Mouse (Mus musculus) B cell, adult 2 months (primary cell): ENCODE measurements around the gene Npas2.

ENCODE experiments used
- DNase-seq, 2 experiments: peaks; one replicate each; pipeline ENCODE4 v3.0.0; 2022

The Npas2 gene

DNA sequence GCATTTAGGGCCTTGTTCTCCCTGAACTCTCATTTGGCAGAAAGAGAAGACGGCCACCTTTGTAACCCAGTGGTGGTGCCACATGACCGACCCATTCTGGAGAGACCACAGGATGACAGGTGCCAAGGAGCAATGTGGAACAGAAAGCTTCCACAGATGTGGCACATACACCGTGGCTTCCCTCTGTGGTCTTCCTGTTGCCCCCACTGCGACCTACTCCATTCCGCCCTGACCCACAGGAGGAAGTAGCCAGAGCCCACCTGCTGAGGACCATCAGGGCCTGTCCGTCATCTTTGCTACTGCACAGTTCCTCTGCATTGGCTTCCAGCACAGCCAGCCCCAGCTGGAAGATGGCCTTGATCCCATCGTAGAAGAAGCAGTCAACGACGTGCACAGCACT, 187.5 kb downstream of the Npas2 start:
- DNase-seq = no peak

DNA sequence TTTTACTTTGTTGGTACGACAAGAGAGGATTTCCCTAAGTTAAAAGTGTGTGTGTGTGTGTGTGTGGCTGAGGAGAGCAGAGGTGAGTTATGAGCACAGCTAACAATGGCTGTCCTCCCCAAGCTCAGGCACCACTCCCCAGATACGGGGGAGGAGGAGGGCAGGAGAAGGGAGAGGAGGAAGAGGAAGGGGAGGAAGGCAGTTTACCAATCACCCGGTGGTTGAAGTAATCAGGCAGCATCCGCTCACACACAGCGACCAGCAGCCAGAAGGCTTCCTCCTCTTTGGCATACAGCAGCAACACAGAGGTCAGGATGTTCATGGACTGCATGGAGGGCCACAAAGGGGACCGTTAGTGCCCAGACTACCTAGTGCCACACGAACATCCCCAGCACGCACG, 191.4 kb downstream of the Npas2 start:
- DNase-seq = no peak

DNA sequence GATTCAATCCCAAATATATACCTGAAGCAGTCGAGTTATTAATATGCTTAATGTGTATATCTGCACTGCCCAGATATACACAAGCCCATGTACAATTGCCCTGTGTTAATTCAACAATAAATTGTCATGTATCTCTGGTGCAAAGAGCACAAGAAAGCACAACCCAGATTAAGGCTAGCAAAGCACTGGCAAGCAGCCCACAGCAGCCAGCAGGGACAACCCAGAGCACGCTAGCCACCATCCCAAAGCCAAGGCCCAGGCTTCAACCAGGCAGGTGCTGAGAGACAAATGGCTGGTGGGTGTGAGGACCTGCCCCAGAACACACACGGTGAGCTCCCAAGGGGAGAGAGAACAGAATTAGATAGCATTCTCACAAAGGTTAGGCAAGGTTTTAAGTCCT, 192.9 kb downstream of the Npas2 start:
- no peak for DNase-seq

DNA sequence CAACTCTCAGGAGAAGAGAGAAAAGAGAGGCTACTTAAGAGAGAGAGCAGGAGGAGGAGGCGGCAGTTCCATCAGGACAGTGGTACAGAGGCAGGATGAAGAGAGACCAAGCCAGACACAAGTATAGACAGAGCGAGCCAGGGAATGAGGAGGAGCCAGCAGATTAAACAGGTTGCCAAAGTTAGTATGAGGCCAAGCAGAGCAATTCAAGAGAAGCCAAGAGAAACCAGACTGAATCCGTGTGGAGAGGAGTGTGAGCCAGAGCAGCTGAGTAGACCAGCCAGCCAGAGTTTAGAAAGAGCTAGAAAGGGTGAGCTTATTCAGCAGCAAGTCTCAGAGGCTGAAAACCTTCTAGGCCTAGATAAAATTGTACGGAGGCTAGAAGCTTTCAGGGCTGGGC, 194.0 kb downstream of the Npas2 start:
- DNase-seq = no peak

DNA sequence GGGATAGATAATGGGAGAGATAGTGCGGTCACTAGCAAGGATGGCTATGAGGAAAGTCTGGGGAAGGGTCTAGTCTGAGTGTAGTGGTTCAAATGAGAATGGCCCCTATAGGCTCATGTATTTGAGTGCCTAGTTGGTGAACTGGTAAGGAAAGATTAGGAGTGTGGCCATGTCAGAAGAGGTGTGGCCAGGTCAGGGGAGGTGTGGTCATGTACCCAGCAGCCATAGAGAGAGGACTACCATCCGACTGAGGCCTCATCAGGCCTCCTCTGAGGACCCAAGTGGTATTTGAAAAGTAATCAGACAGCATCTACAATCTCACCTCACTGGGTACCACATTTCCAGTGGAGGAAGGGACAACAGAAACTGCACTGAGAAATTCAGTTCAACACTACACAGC, 194.6 kb downstream of the Npas2 start:
- no peak for DNase-seq

DNA sequence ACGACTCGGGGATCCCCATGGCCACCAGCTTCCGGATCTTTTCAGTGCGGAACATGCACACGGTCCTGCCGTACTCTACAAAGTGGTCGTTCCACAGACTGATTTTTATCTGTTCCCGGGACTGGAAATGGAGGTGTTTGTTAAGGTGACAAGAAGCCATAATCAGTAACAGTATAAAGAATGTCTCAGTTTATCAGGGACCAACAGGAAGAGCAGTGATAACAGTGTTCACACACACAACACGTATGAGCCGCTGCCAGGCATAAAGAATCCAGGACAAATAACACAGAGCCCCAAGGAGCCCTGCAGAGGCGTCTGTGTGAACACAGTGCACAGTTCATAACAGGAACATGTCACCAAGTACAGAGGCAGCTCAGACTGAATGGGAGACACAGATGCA, 195.8 kb downstream of the Npas2 start:
- DNase-seq = no peak

DNA sequence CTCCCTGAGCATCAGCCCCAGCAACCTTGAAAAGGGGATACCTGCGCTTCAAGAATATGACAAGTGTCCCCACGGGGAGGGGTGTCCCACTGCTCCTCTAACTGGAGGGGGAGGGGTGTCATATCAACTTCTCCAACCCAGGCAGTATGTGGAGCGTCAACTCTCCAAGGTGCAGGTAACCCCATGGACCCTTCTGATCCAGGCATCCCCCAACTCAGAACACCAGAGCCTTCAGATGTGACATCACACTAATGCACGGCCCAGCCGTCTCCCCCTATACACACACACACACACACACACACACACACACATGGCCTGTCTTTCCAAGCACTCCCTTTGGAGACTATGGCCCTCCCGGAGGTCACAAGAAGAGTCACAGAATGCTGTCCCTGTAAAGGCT, 198.1 kb downstream of the Npas2 start:
- no peak for DNase-seq

DNA sequence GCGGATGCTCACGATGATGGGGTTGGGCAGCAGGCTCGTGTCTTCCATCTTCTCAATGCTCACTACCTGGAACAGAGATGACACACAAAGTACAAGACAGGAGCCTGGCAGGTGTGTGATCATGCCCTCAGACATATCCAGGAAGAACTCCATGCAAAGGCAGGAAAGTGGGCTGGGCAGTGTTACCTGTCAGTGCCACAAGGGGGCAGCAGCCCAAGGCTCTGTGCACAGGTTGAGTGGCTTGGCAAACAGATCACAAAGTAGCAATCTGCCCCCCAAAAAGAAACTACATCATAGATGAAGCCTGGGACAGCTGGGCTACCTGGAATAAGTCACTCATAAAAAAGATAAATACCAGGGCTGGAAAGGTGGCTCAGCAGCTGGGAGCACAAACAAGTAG, 198.7 kb downstream of the Npas2 start:
- DNase-seq = peak; percentile 77 to 79

DNA sequence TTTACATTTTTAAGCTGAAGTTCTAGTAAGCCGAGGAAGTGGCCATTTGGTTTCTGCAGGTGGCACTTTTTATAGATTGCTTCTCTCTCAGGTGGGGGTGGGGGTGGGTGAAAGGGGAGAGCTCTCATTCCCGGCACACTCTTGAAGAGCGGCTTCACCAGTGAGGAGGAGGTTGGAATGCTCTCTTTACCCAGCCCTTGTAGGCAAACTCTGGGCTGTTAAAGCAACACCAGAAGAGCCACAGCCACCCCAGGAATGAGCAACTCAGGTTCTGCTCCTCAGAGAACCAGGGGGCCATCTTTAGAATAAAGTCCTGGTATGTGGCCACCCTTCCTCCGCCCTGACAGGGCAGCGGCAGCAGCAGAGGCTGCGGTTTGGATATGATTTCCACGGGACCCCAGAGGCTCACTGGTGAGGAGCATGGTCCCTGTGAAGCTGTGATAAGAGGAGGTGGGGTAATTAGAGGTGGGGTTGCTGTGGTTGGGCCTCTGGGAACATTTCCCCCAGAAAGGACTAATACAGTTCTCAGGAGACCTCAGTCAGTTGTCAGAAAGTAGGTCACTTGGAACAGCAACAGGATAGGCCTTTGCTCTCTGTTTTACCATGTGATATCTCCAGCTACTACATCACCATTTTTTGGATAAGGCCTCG, 199.8 kb downstream of the Npas2 start:
- no peak for DNase-seq

DNA sequence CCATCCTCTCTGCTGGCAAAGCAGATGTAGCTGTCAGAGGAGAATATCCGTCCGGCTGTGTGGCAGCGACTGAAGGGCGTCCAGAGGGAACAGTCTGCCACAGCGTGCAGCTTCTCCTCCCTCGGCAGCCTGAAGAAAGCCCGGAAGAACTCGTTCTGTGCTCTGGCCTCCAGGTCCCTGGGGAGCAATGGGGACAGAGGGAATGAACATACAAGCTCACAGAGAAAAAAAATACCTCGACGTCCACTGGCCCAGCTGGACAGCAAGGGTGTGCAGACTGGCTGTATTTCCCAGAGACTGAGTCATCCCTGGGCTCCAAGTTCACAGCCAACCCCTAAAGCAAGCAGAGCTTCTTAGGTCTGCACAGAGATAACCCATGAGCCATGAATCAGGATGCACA, 200.6 kb downstream of the Npas2 start:
- DNase-seq = no peak

DNA sequence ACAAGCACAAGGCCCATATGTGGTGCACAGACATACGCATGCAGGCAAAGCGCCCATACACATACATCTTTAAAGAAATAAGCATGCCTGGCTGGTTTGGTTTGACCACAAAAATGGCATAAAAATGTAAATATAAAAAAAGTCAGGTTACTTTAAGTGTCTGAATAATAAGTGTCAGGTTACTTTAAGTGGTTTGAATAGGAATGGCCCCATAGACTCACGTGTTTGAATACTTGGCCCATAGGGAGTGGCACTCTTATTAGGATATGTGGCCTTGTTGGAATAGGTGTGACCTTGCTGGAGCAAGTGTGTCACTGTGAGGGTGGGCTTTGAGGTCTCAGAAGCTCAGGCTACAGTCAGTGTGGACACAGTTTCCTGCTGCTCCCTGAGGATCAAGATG, 201.1 kb downstream of the Npas2 start:
- no peak for DNase-seq

DNA sequence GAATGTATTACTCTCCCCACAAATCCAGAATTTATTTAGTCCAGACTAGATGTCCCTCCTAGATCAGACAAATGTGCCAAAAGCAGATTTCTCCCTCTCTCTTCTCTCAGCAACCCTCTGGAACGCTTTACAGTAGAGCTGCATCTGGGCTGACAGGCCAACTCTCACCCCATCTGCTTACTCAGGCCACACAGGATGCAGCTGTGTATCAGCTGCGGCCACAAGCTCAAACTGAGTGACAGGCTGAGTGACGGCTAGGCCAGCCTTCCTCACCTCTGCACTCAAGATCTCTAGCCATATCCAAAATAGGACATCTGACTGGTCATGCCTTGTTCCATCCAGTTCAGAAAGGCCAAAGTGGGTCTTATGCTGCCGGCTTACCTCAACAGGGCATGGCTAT, 202.8 kb downstream of the Npas2 start:
- no peak for DNase-seq

DNA sequence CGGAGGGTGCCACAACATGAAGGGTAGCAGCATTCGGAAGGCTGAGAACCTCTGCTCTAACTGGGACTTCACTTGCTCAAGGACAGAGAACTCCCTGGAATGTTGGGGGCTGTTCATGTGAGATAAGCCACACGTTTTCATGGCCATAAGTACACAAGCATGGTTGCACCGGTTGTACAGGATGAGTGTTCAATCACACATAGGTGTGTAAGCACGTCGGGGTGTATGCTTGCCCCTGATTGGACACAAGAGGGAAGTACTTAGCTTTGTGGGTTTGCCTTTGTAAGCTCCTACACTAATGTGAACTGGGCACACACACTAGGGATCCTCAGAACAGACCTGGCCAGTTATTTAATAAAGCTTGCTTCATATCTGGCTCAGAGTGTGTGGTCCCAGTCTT, 204.8 kb downstream of the Npas2 start:
- no peak for DNase-seq

DNA sequence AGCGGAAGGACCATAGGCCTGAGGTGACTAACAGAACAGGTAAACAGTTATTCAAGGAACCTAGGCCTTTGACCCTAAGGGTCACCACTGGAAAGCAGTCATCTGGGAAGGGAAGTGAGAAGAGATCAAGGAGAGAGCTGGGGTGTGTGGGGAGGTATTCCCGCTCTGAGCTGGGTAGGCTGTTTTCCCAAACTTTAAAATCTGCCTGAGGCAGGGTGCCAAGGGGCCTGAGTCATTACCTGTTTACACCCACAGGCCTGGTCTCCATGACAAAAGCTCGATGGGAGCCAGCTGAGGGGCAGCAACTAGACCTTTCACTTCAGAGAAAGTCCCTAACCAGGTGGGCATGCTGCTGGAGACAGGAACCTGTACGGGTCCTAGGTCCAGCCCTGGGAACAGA, 205.7 kb downstream of the Npas2 start:
- DNase-seq = no peak

DNA sequence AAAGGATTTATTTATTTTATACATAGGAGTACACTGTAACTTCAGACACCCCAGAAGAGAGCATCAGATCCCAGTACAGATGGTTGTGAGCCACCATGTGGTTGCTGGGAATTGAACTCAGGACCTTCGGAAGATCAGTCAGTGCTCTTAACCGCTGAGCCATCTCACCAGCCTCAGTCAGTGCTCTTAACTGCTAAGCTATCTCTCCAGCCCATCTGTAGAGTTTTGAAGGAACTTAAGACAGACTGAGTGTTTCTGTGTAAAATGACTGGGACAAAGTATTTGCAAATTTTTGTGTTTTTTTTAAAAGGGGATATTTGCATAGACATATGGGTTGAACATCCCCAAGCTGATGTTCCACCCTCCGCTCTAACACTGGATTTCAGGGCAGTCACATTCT, 206.6 kb downstream of the Npas2 start:
- no peak for DNase-seq

DNA sequence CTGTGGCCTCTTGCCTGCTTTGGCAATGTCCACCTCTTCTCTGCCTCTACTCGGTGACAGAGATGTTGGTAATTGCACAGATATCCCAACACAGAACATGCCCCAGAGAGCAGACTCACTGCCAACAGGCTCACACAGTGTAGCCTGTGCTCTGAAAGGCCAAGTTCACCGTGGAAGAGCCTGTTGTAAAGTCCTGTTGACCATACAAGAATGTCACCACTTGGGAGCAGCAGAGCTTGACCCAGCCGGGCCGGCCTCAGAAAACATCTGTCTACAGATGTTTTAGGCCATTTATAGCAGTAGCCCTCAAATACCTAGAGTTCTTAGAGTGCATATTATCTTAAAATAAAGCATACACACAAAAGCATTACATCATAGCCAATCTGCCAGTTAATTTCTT, 213.6 kb downstream of the Npas2 start:
- no peak for DNase-seq

DNA sequence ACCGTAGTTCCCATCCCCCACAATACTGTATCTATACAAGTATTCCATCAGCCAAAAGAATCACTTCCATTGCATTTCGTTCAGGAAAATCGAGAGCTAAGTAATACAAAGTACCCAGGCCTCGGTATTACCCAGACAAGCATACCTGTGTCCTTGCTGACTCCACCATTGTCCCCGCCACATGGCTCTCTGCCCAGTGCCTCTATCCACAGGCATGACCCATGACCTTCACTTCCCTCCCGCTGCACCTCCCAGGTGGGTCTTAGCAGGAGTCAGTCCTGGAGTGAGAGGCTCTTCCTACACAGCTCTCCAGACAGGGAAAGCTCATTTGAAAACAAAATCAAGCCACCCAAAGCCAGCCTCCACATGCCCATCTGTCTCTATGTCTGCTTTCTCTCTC, 214.6 kb downstream of the Npas2 start:
- DNase-seq = no peak

DNA sequence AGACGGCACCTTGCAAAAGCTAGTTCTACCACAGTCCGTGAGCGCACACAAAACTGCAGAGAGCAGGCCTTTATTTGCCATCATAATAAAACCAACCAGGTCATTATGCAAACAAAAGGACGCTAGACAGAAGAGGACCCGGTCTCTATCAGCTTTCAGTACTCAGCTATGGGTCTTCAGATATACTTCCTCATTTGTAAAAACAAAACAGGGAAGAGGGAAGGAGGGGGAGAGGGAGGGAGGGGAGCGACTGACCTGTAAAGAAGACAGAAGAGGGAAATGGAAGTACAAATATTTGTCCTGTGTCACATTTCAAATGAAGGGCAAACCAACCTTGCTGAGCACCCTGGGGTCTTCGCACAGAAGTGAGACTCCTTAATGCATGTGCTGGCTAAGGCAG, 215.1 kb downstream of the Npas2 start:
- DNase-seq = no peak

DNA sequence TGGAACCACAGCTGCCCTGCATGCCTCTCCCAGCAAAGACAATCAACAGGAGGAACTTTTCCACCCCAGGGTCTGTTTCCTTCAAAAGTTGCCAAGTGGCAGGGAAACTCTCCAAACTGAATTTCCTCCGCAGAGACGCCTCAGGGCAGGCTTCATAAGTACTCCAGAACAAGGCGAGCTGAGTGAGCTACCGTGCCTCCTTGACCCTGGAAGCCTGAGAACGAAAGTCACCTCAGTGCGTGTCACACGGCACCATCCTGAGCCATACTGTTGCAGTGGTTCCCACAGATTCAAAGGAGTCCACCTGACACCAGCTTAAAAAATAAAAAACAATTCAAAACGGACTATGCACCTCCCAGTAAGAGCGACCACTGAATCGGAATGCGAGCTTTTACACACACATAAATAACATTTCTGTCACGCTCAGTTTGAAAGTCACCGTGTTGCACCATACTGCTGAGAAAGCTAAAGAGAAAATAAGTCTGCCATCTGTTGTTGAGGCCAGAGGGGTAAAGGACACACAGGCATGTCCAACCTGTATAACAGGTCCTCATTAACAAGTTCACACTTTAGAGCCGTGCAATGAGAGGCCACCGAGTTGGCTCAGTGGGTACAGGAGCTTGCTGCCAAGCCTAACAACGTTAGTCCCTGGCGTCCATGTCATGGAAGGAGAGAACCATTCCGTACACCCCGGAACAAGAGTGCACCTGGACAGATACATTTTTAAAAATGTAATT, 216.7 kb downstream of the Npas2 start:
- no peak for DNase-seq
